Mouse (Mus musculus) intestine, embryonic 15.5 days (tissue): ENCODE measurements around the gene Ptprg. TPM values are rescaled to one million over a fixed set of nuclear protein-coding genes. Genes with fewer than 3 reads are reported as not detected.
A peak's percentile ranks its signal among the peaks of the same experiment; 100 is the strongest.

Experiments used
- ATAC-seq: fragments of 200-750 bp; cut with Nextera tagmentation; 2 replicates; pipeline ENCODE4 v1.8.0; 2017; ENCODE audit warnings: moderate TSS enrichment, moderate library complexity
- H3K27ac ChIP-seq: fragments of 300-500 bp; sonication (generic); 2 replicates; pipeline ENCODE4 v1.5.1; 2015; ENCODE audit warnings: mild to moderate bottlenecking, inconsistent platforms
- H3K27me3 ChIP-seq: fragments of 300-500 bp; sonication (generic); replicated peaks from 2 replicates; pipeline ENCODE4 v1.6.1; 2015; ENCODE audit warnings: inconsistent platforms
- H3K36me3 ChIP-seq: fragments of 300-500 bp; sonication (generic); 2 replicates; pipeline ENCODE4 v1.6.1; 2015; ENCODE audit warnings: inconsistent platforms
- H3K4me1 ChIP-seq: fragments of 300-500 bp; sonication (generic); replicated peaks from 2 replicates; pipeline ENCODE4 v1.6.1; 2015; ENCODE audit warnings: inconsistent platforms
- H3K4me2 ChIP-seq: fragments of 300-500 bp; sonication (generic); replicated peaks from 2 replicates; pipeline ENCODE4 v1.6.1; 2015; ENCODE audit warnings: mild to moderate bottlenecking, inconsistent platforms
- H3K4me3 ChIP-seq: fragments of 300-500 bp; sonication (generic); replicated peaks from 2 replicates; pipeline ENCODE4 v1.5.1; 2015; ENCODE audit warnings: inconsistent platforms
- H3K9ac ChIP-seq: fragments of 300-500 bp; sonication (generic); 2 replicates; pipeline ENCODE4 v1.6.1; 2015; ENCODE audit warnings: inconsistent platforms
- H3K9me3 ChIP-seq: fragments of 300-500 bp; sonication (generic); 2 replicates; pipeline ENCODE4 v1.6.1; 2016; ENCODE audit warnings: inconsistent platforms
- whole genome bisulfite sequencing: fragments of 180-500 bp; shearing (Covaris S2); methylation state at CpG from one replicate; pipeline ENCODE4 v1.1.7; 2015; 5-methylcytosine and 5-hydroxymethylcytosine counted together
- polyA plus RNA-seq: library from polyadenylated mRNA; unstranded; fragments of >200 nt; fragmentation: Nextera tagmentation; extraction: Ambion mirVana; gene quantifications from 2 replicates; pipeline ENCODE4 v1.2.1, GENCODE M21; 2015

Gene Ptprg
- polyA plus RNA-seq, 1 experiment from 2014 or later: 18.7 TPM

DNA sequence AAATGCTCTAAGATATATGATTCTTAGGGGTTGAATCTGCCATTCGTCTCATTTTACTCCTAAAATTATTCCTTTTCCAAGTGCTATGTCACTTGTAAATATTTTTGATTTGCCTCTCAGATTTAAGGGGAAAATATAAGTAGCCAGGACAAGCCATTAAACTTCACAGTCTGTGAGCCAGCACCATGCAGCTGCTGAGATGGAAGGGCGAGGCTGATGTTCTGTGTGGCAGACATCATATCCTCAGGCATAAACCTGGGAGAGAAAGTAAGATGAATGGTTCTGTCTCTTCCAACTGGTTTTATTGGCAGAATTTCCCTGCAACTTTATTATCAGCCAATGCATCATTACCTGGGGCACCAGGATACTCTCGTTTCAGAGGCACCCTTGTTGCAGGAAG, 538.4 kb downstream of the Ptprg start:
- Histone ChIP-seq H3K4me2 (no peak overlapping the region), H3K27me3 (no peaks in the 10 kb centered on the region), H3K4me1 (no peaks in the 10 kb centered on the region), H3K4me3 (no peak overlapping the region), H3K9me3 (no peaks in the 10 kb centered on the region), H3K36me3 (no peaks in the 10 kb centered on the region), H3K27ac (no peak overlapping the region), H3K9ac (no peak overlapping the region)
- 75% methylated on average over 3 of the region's 3 CpGs for whole genome bisulfite sequencing
- no peak for ATAC-seq

GRCm38 (mm10) chr14:12099390-12100333, 546.3 kb downstream of the Ptprg start:
- WGBS: 39% methylated on average over 12 of the region's 12 CpGs
- Histone ChIP-seq H3K36me3 (no peaks in the 10 kb centered on the region), H3K4me2 (no peak overlapping the region), H3K27ac (no peak overlapping the region), H3K4me1 (no peaks in the 10 kb centered on the region), H3K9me3 (no peaks in the 10 kb centered on the region), H3K9ac (no peak overlapping the region), H3K27me3 (no peaks in the 10 kb centered on the region), H3K4me3 (no peak overlapping the region)
- ATAC-seq: peak; percentile 16; the same call in 1 of the 2 replicates

DNA sequence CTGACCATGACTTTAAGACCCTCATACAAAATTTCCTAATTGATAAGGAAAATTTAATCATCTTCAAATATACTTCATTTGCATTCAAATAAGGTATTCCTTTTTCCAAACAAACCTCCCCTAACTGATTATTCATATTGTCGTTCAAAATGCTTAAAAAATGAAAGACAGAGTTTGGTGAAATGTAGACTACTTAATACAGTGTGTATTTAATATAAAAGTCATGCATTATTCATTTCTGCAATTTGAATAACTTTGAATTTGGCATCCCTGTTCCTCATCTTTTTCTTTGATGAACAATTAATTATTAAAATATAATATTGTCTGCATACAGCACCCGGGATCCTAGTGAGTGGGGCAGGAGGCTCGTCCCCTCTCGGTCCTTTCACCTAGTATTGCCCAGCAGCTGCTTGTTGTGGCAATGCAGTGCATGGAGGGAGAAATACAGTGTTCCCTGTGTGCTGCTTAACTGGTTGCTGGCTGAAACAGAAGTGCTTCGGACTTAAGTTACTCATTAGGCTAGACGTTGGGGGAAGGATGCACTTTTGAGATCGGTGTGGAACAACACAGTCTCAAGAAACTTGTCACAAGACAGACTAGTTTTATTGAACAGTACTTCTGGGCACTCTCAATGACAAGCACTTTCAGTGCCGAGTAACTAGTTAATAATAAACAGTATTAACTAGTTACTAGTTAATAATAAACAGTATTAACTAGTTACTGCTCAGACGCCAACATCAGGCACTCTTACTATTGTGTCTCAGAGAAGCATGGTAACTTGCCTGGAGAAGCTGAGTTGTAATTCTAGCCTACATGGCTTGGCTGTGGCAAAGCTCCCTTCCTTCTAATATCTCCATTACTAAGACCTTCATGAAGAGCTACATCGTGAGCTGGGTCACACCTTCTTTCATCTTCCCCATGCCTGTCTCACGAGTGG, 549.3 kb downstream of the Ptprg start:
- no peaks in the 10 kb centered on the region for H3K4me1 ChIP-seq
- H3K4me3 ChIP-seq: no peak overlapping the region
- H3K36me3 ChIP-seq: no peaks in the 10 kb centered on the region
- H3K9me3 ChIP-seq: no peaks in the 10 kb centered on the region
- 66% methylated on average over 11 of the region's 11 CpGs for WGBS
- H3K27me3 ChIP-seq: no peaks in the 10 kb centered on the region
- peak; percentile 36; the same call in 1 of the 2 replicates for ATAC-seq
- H3K9ac ChIP-seq: no peak overlapping the region
- no peak overlapping the region for H3K4me2 ChIP-seq
- H3K27ac ChIP-seq: no peak overlapping the region

GRCm38 (mm10) chr14:12104297-12105155, 551.2 kb downstream of the Ptprg start:
- Histone ChIP-seq H3K27ac (no peak overlapping the region), H3K27me3 (no peaks in the 10 kb centered on the region), H3K4me1 (0 out of 2 replicates have a peak, but pooled peaks cover 3% of the 10 kb centered on the region), H3K9ac (no peak overlapping the region), H3K4me3 (no peak overlapping the region), H3K36me3 (no peaks in the 10 kb centered on the region), H3K4me2 (no peak overlapping the region), H3K9me3 (no peaks in the 10 kb centered on the region)
- peak; percentile 62 for ATAC-seq
- 76% methylated on average over 12 of the region's 12 CpGs for WGBS

GRCm38 (mm10) chr14:12105156-12105430, 551.8 kb downstream of the Ptprg start:
- H3K4me2 ChIP-seq: no peak overlapping the region
- H3K36me3 ChIP-seq: no peaks in the 10 kb centered on the region
- 91% methylated on average over 2 of the region's 2 CpGs for WGBS
- H3K4me1 ChIP-seq: 0 out of 2 replicates have a peak, but pooled peaks cover 3% of the 10 kb centered on the region
- no peak overlapping the region for H3K9ac ChIP-seq
- no peak for ATAC-seq
- no peak overlapping the region for H3K27ac ChIP-seq
- no peak overlapping the region for H3K4me3 ChIP-seq
- H3K9me3 ChIP-seq: no peaks in the 10 kb centered on the region
- H3K27me3 ChIP-seq: no peaks in the 10 kb centered on the region

DNA sequence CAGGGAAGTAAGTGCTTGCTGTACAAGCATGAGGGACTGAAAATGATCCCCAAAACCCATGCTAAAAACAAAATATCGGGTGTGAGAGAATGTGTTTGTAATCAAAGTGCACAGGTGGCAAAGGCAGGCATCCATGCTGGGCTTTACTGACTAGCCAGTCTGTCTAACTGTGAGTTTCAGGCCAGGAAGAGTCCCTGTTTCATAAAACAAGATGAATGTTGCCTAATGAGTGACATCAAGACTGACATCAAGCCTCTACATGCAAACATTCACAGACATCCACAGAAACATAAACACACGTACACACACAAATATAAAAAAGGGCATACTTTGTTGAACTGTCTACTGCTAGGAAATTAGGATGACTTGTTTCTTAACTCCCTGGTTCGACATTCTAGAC, 552.3 kb downstream of the Ptprg start:
- WGBS: 78% methylated on average over 3 of the region's 3 CpGs
- no peaks in the 10 kb centered on the region for H3K9me3 ChIP-seq
- no peak overlapping the region for H3K9ac ChIP-seq
- no peak overlapping the region for H3K4me3 ChIP-seq
- no peak for ATAC-seq
- H3K4me2 ChIP-seq: no peak overlapping the region
- 0 out of 2 replicates have a peak, but pooled peaks cover 3% of the 10 kb centered on the region for H3K4me1 ChIP-seq
- no peaks in the 10 kb centered on the region for H3K36me3 ChIP-seq
- H3K27ac ChIP-seq: no peak overlapping the region
- H3K27me3 ChIP-seq: no peaks in the 10 kb centered on the region

DNA sequence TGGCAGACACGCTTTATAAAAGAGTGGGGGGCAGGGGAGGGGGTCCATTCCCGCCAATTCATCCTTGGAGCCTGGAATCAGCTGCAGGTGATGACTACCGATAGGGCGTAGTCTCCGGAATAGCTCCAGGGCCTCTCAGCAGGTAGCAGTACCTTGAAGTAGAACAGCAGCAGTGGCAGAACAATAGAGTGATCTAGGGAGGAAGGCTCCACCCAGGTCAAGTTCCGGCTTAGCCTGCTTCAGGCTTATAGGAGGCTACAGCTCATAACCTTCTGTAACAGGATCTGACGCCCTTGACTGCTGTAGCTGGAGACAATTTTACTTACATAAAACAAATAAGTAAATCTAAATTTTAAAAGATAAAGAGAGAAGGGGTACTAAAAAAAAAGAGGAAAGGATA, 554.1 kb downstream of the Ptprg start:
- H3K9me3 ChIP-seq: no peaks in the 10 kb centered on the region
- no peak overlapping the region for H3K9ac ChIP-seq
- H3K36me3 ChIP-seq: no peaks in the 10 kb centered on the region
- no peak overlapping the region for H3K4me3 ChIP-seq
- no peak overlapping the region for H3K4me2 ChIP-seq
- 0 out of 2 replicates have a peak, but pooled peaks cover 3% of the 10 kb centered on the region for H3K4me1 ChIP-seq
- H3K27ac ChIP-seq: no peak overlapping the region
- ATAC-seq: peak; percentile 63
- WGBS: 68% methylated on average over 7 of the region's 7 CpGs
- no peaks in the 10 kb centered on the region for H3K27me3 ChIP-seq

DNA sequence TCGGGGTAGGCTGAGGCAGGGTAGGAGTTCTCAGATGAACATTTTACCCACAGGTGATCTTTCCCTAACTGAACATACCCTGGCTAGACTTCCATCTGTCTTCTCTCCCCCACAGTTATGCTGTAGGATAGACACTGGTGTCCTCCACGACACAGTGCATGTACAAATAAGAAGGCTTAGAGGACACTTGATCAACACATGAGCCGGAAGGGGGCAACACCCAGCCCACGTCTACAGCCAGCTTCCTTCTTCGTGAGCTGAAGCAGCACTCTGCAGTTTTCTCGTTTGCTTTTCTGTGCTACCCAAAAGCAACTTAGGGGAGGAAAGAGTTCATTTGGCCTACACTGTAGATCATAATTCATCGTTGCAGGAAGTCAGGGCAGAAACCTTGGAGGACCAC, 554.7 kb downstream of the Ptprg start:
- no peak overlapping the region for H3K4me3 ChIP-seq
- no peaks in the 10 kb centered on the region for H3K27me3 ChIP-seq
- H3K4me1 ChIP-seq: 0 out of 2 replicates have a peak, but pooled peaks cover 3% of the 10 kb centered on the region
- no peak overlapping the region for H3K27ac ChIP-seq
- H3K9me3 ChIP-seq: no peaks in the 10 kb centered on the region
- ATAC-seq: no peak
- no peak overlapping the region for H3K4me2 ChIP-seq
- H3K36me3 ChIP-seq: no peaks in the 10 kb centered on the region
- WGBS: 69% methylated on average over 7 of the region's 7 CpGs
- H3K9ac ChIP-seq: no peak overlapping the region

DNA sequence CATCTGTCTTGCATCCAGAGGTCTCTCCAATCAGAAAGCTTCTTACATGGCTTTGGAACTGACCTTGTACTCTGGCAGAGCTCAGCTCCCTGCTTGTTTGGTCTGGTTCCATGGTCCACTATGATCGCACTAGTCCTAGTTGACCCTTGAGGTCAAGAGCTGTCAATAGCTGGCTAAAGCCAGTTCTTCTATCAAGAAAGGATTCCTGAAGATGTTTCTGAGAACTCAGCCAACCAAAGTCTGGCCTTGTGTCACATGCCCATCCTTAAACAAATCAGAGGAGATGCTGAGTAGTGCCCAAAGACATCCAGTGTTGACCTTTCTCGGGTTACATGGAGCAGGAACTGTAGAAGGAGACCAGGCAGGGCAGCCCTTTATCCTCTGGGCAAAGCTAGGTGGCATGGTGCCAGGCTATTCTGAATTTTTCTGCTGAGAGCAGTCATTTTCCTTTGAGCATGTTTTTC, 559.2 kb downstream of the Ptprg start:
- no peak overlapping the region for H3K4me2 ChIP-seq
- no peak overlapping the region for H3K9ac ChIP-seq
- H3K9me3 ChIP-seq: no peaks in the 10 kb centered on the region
- 0 out of 2 replicates have a peak, but pooled peaks cover 3% of the 10 kb centered on the region for H3K4me1 ChIP-seq
- H3K36me3 ChIP-seq: no peaks in the 10 kb centered on the region
- H3K27ac ChIP-seq: no peak overlapping the region
- no peaks in the 10 kb centered on the region for H3K27me3 ChIP-seq
- ATAC-seq: no peak
- 49% methylated on average over 2 of the region's 2 CpGs for WGBS
- H3K4me3 ChIP-seq: no peak overlapping the region

DNA sequence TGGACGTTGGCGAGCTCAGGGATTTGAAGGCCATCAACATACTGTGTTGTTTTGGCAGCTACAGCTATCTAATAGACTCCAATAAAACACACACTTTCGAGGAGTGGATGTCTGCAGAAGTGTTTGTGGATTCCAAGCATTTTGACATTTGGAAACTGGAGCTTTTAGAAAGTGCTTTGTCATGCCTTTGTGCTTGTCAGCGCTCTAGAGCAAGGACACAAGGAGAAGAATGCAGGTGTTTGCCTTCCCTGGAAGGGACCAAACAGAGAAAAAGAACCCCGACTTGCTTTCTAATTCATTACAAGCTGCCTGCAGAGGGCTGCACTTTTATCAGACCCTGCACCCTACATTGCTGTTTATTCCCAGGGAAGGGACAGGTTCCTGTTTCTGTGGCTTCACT, 560.0 kb downstream of the Ptprg start:
- Histone ChIP-seq H3K27me3 (no peaks in the 10 kb centered on the region), H3K4me1 (no peaks in the 10 kb centered on the region), H3K9me3 (no peaks in the 10 kb centered on the region), H3K9ac (no peak overlapping the region), H3K4me3 (no peak overlapping the region), H3K4me2 (no peak overlapping the region), H3K36me3 (no peaks in the 10 kb centered on the region), H3K27ac (no peak overlapping the region)
- no peak for ATAC-seq
- 30% methylated on average over 5 of the region's 5 CpGs for WGBS

- no peak overlapping the region for H3K4me2 ChIP-seq
- H3K9me3 ChIP-seq: no peaks in the 10 kb centered on the region
- H3K27me3 ChIP-seq: no peaks in the 10 kb centered on the region
- WGBS: 48% methylated on average over 6 of the region's 6 CpGs
- no peak overlapping the region for H3K4me3 ChIP-seq
- no peak overlapping the region for H3K9ac ChIP-seq
- no peaks in the 10 kb centered on the region for H3K4me1 ChIP-seq
- no peak overlapping the region for H3K27ac ChIP-seq
- ATAC-seq: no peak
- H3K36me3 ChIP-seq: no peaks in the 10 kb centered on the region
These were observed 560.7 kb downstream of the Ptprg start for GRCm38 (mm10) chr14:12114016-12114415.
